Mouse (Mus musculus): ENCODE data around the gene Il1rl1. TPM values are rescaled to one million over a fixed set of nuclear protein-coding genes. Genes with fewer than 3 reads are reported as not detected.

Il1rl1 gene
- total and polyA plus RNA-seq, 3 experiments, result 0.35 to 1.8 (median 1.1) TPM

GRCm38 (mm10) chr1:40473640-40474039 lies 44.3 kb downstream of the Il1rl1 start:
- H3K27ac ChIP-seq, result no peak overlapping the region
- DNase-seq, result no peak
- H3K27me3 ChIP-seq (ENCODE audit: control insufficient read depth, insufficient read depth, low read length), result peaks cover 2% of the 10 kb centered on the region; the same call in 1 of the 2 replicates
- no peak overlapping the region for H3K9ac ChIP-seq (ENCODE audit: low read depth, low read length)
- TF ChIP-seq EP300 (IDR thresholded peaks at IDR 0.05; ENCODE audit: insufficient read depth, low read depth, low read length) (no peak), POLR2A (IDR thresholded peaks at IDR 0.05; ENCODE audit: insufficient read depth, low read depth, low read length) (no peak), CTCF (IDR thresholded peaks at IDR 0.05) (no peak)
- intact Hi-C loops (cut with DNase I), result no loop called here
- H3K79me2 ChIP-seq (replicated peaks; ENCODE audit: control insufficient read depth, insufficient read depth, low read length), result no peaks in the 10 kb centered on the region
- H3K4me1 ChIP-seq (ENCODE audit: control insufficient read depth, insufficient read depth, low read length), result no peaks in the 10 kb centered on the region
- H3K36me3 ChIP-seq (ENCODE audit: control insufficient read depth, insufficient read depth, low read length), result no peaks in the 10 kb centered on the region
- WGBS, result 75% methylated on average over 4 of the region's 4 CpGs
- no peak overlapping the region for H3K4me3 ChIP-seq

DNA sequence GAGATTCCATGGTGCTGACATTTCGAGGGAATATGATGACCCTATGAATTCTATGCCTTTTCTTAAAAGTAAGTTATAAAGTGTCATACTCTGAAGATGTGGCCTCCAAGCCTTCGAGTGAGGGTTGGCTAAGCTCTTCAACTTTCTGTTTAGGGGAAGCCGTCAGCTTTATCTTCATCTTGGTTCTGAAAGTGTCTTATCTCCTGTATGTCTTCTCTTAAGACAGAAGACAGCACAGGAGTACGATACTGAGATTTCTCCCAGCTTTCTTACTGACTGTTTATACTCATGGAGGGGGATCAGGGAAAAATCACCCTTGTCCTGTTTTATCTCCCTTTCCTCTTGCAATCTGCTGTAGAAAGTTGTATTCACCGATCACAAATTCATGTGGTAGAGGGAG lies 45.0 kb downstream of the Il1rl1 start:
- H3K27me3 ChIP-seq (ENCODE audit: control insufficient read depth, insufficient read depth, low read length), result peaks cover 2% of the 10 kb centered on the region; the same call in 1 of the 2 replicates
- no peak overlapping the region for H3K27ac ChIP-seq
- intact Hi-C loops (cut with DNase I), result no loop called here
- 57% methylated on average over 5 of the region's 5 CpGs for WGBS
- H3K79me2 ChIP-seq (replicated peaks; ENCODE audit: control insufficient read depth, insufficient read depth, low read length), result no peaks in the 10 kb centered on the region
- H3K36me3 ChIP-seq (ENCODE audit: control insufficient read depth, insufficient read depth, low read length), result no peaks in the 10 kb centered on the region
- no peaks in the 10 kb centered on the region for H3K4me1 ChIP-seq (ENCODE audit: control insufficient read depth, insufficient read depth, low read length)
- H3K4me3 ChIP-seq, result no peak overlapping the region
- TF ChIP-seq EP300 (IDR thresholded peaks at IDR 0.05; ENCODE audit: insufficient read depth, low read depth, low read length), result no peak
- TF ChIP-seq POLR2A (IDR thresholded peaks at IDR 0.05; ENCODE audit: insufficient read depth, low read depth, low read length), result no peak
- TF ChIP-seq CTCF (IDR thresholded peaks at IDR 0.05), result no peak
- H3K9ac ChIP-seq (ENCODE audit: low read depth, low read length), result no peak overlapping the region
- no peak for DNase-seq

DNA sequence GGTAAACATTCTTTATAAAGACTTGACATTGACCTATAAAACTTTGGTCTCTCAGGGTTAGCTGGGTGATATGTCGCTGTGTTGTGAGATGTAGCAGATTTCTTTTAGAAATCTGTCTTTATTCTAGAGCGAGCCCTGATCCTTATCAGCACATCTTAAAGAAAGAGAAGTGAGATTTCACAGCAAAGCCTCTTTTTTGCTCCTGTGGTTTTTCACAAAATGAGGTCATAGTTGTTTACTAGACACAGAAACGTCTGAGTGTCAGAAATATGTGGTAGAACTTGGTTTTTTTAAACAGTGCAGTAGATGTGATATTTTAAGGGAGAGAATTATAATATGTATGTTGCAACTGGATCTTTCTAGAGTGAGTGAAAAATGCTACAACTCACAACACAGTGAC lies 46.3 kb downstream of the Il1rl1 start:
- Histone ChIP-seq H3K27me3 (ENCODE audit: control insufficient read depth, insufficient read depth, low read length) (peaks cover 2% of the 10 kb centered on the region; the same call in 1 of the 2 replicates), H3K9ac (ENCODE audit: low read depth, low read length) (no peak overlapping the region), H3K36me3 (ENCODE audit: control insufficient read depth, insufficient read depth, low read length) (no peaks in the 10 kb centered on the region), H3K4me1 (ENCODE audit: control insufficient read depth, insufficient read depth, low read length) (no peaks in the 10 kb centered on the region), H3K4me3 (no peak overlapping the region), H3K27ac (no peak overlapping the region), H3K79me2 (replicated peaks; ENCODE audit: control insufficient read depth, insufficient read depth, low read length) (no peaks in the 10 kb centered on the region)
- no peak for DNase-seq
- intact Hi-C loops (cut with DNase I), result no loop called here
- no peak for TF ChIP-seq POLR2A (IDR thresholded peaks at IDR 0.05; ENCODE audit: insufficient read depth, low read depth, low read length)
- TF ChIP-seq EP300 (IDR thresholded peaks at IDR 0.05; ENCODE audit: insufficient read depth, low read depth, low read length), result no peak
- no peak for TF ChIP-seq CTCF (IDR thresholded peaks at IDR 0.05)
- 49% methylated on average over 3 of the region's 3 CpGs for WGBS

DNA sequence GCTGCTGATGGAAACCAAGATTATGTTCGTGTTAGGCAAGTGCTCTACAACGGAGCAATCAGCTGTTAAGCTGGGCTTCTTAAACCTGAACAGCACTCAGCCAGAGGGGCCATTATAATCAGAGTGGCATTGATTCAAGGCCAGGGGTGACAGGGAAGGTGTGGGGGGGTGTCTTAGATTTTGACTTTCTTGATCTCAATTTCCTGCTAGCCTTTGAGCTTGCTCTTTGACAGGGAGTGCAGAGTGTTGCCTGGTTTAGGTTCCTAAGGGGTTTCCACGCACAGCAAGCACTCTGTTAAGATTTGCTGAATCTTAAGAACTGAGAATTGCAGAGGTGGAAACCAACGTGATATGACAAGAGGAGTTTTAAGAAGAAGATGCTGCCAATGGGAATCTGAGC lies 47.4 kb downstream of the Il1rl1 start:
- H3K36me3 ChIP-seq (ENCODE audit: control insufficient read depth, insufficient read depth, low read length), result no peaks in the 10 kb centered on the region
- intact Hi-C loops (cut with DNase I), result no loop called here
- no peak overlapping the region for H3K4me3 ChIP-seq
- 52% methylated on average over 4 of the region's 4 CpGs for WGBS
- H3K9ac ChIP-seq (ENCODE audit: low read depth, low read length), result no peak overlapping the region
- H3K4me1 ChIP-seq (ENCODE audit: control insufficient read depth, insufficient read depth, low read length), result no peaks in the 10 kb centered on the region
- H3K27ac ChIP-seq, result no peak overlapping the region
- H3K79me2 ChIP-seq (replicated peaks; ENCODE audit: control insufficient read depth, insufficient read depth, low read length), result no peaks in the 10 kb centered on the region
- TF ChIP-seq POLR2A (IDR thresholded peaks at IDR 0.05; ENCODE audit: insufficient read depth, low read depth, low read length) (no peak), CTCF (IDR thresholded peaks at IDR 0.05) (no peak), EP300 (IDR thresholded peaks at IDR 0.05; ENCODE audit: insufficient read depth, low read depth, low read length) (no peak)
- DNase-seq, result no peak
- H3K27me3 ChIP-seq (ENCODE audit: control insufficient read depth, insufficient read depth, low read length), result no peaks in the 10 kb centered on the region

DNA sequence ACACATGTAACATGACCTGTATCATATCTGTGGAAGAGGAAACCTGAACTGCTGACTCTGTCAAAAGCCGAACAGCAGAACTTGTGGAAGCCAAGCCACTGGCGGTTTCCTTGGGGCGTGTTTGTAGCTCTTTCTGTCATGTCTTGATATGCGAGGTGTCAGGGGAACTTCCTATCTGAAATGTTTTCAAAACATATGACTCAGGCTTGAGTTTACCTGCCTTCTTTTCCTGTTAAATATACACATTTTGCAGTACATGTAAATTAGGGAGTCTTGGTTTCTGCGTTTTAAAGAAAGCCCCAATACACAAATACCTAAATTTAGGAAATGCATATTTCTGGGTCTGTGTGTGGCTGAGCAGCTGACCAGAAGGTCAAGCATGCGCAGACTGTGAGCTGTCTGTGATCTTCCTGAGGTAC lies 50.1 kb downstream of the Il1rl1 start:
- no peaks in the 10 kb centered on the region for H3K27me3 ChIP-seq (ENCODE audit: control insufficient read depth, insufficient read depth, low read length)
- WGBS, result 53% methylated on average over 6 of the region's 6 CpGs
- no peak for TF ChIP-seq EP300 (IDR thresholded peaks at IDR 0.05; ENCODE audit: insufficient read depth, low read depth, low read length)
- no peak for TF ChIP-seq CTCF (IDR thresholded peaks at IDR 0.05)
- TF ChIP-seq POLR2A (IDR thresholded peaks at IDR 0.05; ENCODE audit: insufficient read depth, low read depth, low read length), result no peak
- intact Hi-C loops (cut with DNase I), result no loop called here
- H3K9ac ChIP-seq (ENCODE audit: low read depth, low read length), result no peak overlapping the region
- no peak overlapping the region for H3K4me3 ChIP-seq
- H3K36me3 ChIP-seq (ENCODE audit: control insufficient read depth, insufficient read depth, low read length), result no peaks in the 10 kb centered on the region
- no peaks in the 10 kb centered on the region for H3K4me1 ChIP-seq (ENCODE audit: control insufficient read depth, insufficient read depth, low read length)
- peak in 1 of 2 experiments; percentile 15 for DNase-seq
- no peaks in the 10 kb centered on the region for H3K79me2 ChIP-seq (replicated peaks; ENCODE audit: control insufficient read depth, insufficient read depth, low read length)
- no peak overlapping the region for H3K27ac ChIP-seq

DNA sequence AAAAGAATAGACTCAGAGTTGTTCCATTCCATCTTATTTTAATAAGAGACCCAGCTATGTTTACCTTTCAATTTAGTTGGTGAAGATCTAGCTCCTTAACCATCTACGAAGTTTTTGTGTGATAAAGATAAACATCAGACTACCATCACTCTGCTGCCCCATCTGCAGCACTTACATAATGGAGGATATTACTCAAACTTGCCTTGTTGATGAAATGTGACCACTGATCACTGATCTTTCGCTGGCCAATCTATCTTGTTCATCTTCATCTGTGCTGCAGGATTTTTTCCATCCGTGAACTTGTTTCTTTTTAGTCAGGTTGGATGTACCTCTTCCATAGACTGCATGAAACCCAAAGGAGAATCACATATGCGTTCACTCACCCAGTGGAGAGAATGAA lies 65.2 kb downstream of the Il1rl1 start:
- Histone ChIP-seq H3K27me3 (ENCODE audit: control insufficient read depth, insufficient read depth, low read length) (no peaks in the 10 kb centered on the region), H3K79me2 (replicated peaks; ENCODE audit: control insufficient read depth, insufficient read depth, low read length) (no peaks in the 10 kb centered on the region), H3K4me1 (ENCODE audit: control insufficient read depth, insufficient read depth, low read length) (no peaks in the 10 kb centered on the region), H3K9ac (ENCODE audit: low read depth, low read length) (no peak overlapping the region), H3K27ac (no peak overlapping the region), H3K36me3 (ENCODE audit: control insufficient read depth, insufficient read depth, low read length) (no peaks in the 10 kb centered on the region), H3K4me3 (no peak overlapping the region)
- no peak for DNase-seq
- intact Hi-C loops (cut with DNase I), result no loop called here
- 82% methylated on average over 4 of the region's 4 CpGs for WGBS
- TF ChIP-seq CTCF (IDR thresholded peaks at IDR 0.05) (no peak), EP300 (IDR thresholded peaks at IDR 0.05; ENCODE audit: insufficient read depth, low read depth, low read length) (no peak), POLR2A (IDR thresholded peaks at IDR 0.05; ENCODE audit: insufficient read depth, low read depth, low read length) (no peak)

Data from heart, adult 2 months (tissue).